Mouse (Mus musculus): ENCODE data around the gene Stat2. TPM values are rescaled to one million over a fixed set of nuclear protein-coding genes. Genes with fewer than 3 reads are reported as not detected.
"Not testable (repeated sequence)": the region's sequence is repeated elsewhere in the genome, so short reads cannot be mapped to it uniquely, and the experiment has no call there.

The Stat2 gene
- polyA plus RNA-seq, 1 experiment from 2014 or later: 15.4 TPM

- Histone ChIP-seq H3K9ac (ENCODE audit: low read depth, low read length) (no peak overlapping the region), H3K27ac (ENCODE audit: low read depth, low read length) (no peak overlapping the region), H3K9me3 (ENCODE audit: control insufficient read depth, low read length) (no peaks in the 10 kb centered on the region), H3K4me2 (replicated peaks; ENCODE audit: low read depth, low read length) (no peak overlapping the region), H3K36me3 (ENCODE audit: control insufficient read depth, insufficient read depth, low read length) (no peaks in the 10 kb centered on the region), H3K27me3 (ENCODE audit: control insufficient read depth, insufficient read depth, low read length) (no peaks in the 10 kb centered on the region), H3K4me1 (replicated peaks; ENCODE audit: control insufficient read depth, insufficient read depth, low read length) (no peaks in the 10 kb centered on the region), H3K4me3 (ENCODE audit: low read depth, low read length) (no peak overlapping the region)
- no peak for DNase-seq (ENCODE audit: low spot score)
- 84% methylated on average over 6 of the region's 6 CpGs for WGBS
- no peak for ATAC-seq (ENCODE audit: low FRiP score)
These were observed 6.7 kb upstream of the Stat2 start for GRCm38 (mm10) chr10:128263393-128264310.

- H3K4me1 ChIP-seq (replicated peaks; ENCODE audit: control insufficient read depth, insufficient read depth, low read length): no peaks in the 10 kb centered on the region
- DNase-seq (ENCODE audit: low spot score): no peak
- ATAC-seq (ENCODE audit: low FRiP score): no peak
- no peaks in the 10 kb centered on the region for H3K36me3 ChIP-seq (ENCODE audit: control insufficient read depth, insufficient read depth, low read length)
- H3K27me3 ChIP-seq (ENCODE audit: control insufficient read depth, insufficient read depth, low read length): no peaks in the 10 kb centered on the region
- WGBS: 71% methylated on average over 6 of the region's 6 CpGs
- H3K4me3 ChIP-seq (ENCODE audit: low read depth, low read length): no peak within 1 kb of the TSS
- no peak within 1 kb of the TSS for H3K27ac ChIP-seq (ENCODE audit: low read depth, low read length)
- H3K4me2 ChIP-seq (replicated peaks; ENCODE audit: low read depth, low read length): no peak within 1 kb of the TSS
- H3K9me3 ChIP-seq (ENCODE audit: control insufficient read depth, low read length): no peaks in the 10 kb centered on the region
- H3K9ac ChIP-seq (ENCODE audit: low read depth, low read length): no peak within 1 kb of the TSS
These were observed 2.0 kb upstream of the Stat2 start, which contains the start of gene Apof for GRCm38 (mm10) chr10:128268371-128268770. TSS of gene Apof (plus strand) at chr10:128268671.

- no peak overlapping the region; the same call in 1 of the 2 replicates for H3K9ac ChIP-seq (ENCODE audit: low read depth, low read length)
- ATAC-seq (ENCODE audit: low FRiP score) (no peak), DNase-seq (ENCODE audit: low spot score) (no peak)
- no peak overlapping the region; the same call in 1 of the 2 replicates for H3K4me3 ChIP-seq (ENCODE audit: low read depth, low read length)
- H3K9me3 ChIP-seq (ENCODE audit: control insufficient read depth, low read length): no peaks in the 10 kb centered on the region
- no peaks in the 10 kb centered on the region for H3K4me1 ChIP-seq (replicated peaks; ENCODE audit: control insufficient read depth, insufficient read depth, low read length)
- no peaks in the 10 kb centered on the region for H3K27me3 ChIP-seq (ENCODE audit: control insufficient read depth, insufficient read depth, low read length)
- H3K36me3 ChIP-seq (ENCODE audit: control insufficient read depth, insufficient read depth, low read length): no peaks in the 10 kb centered on the region
- 90% methylated on average over 16 of the region's 16 CpGs for WGBS
- H3K4me2 ChIP-seq (replicated peaks; ENCODE audit: low read depth, low read length): no peak overlapping the region
- H3K27ac ChIP-seq (ENCODE audit: low read depth, low read length): no peak overlapping the region
These were observed 1.0 kb upstream of the Stat2 start for GRCm38 (mm10) chr10:128269206-128269910.

GRCm38 (mm10) chr10:128270866-128271265 lies 507 bp downstream of the Stat2 start:
- Histone ChIP-seq H3K4me3 (ENCODE audit: low read depth, low read length) (peak overlapping the region; percentile 78), H3K27me3 (ENCODE audit: control insufficient read depth, insufficient read depth, low read length) (no peaks in the 10 kb centered on the region), H3K9ac (ENCODE audit: low read depth, low read length) (peak overlapping the region; percentile 92), H3K36me3 (ENCODE audit: control insufficient read depth, insufficient read depth, low read length) (no peaks in the 10 kb centered on the region), H3K9me3 (ENCODE audit: control insufficient read depth, low read length) (no peaks in the 10 kb centered on the region), H3K27ac (ENCODE audit: low read depth, low read length) (peak overlapping the region; percentile 77), H3K4me2 (replicated peaks; ENCODE audit: low read depth, low read length) (peak overlapping the region; percentile 63), H3K4me1 (replicated peaks; ENCODE audit: control insufficient read depth, insufficient read depth, low read length) (no peaks in the 10 kb centered on the region)
- no peak for DNase-seq (ENCODE audit: low spot score)
- 43% methylated on average over 7 of the region's 7 CpGs for WGBS
- ATAC-seq (ENCODE audit: low FRiP score): no peak

- H3K36me3 ChIP-seq (ENCODE audit: control insufficient read depth, insufficient read depth, low read length): 0 out of 2 replicates have a peak, but pooled peaks cover 2% of the 10 kb centered on the region
- no peak overlapping the region for H3K27ac ChIP-seq (ENCODE audit: low read depth, low read length)
- H3K27me3 ChIP-seq (ENCODE audit: control insufficient read depth, insufficient read depth, low read length): no peaks in the 10 kb centered on the region
- ATAC-seq (ENCODE audit: low FRiP score) (no peak), DNase-seq (ENCODE audit: low spot score) (no peak)
- no peak overlapping the region for H3K4me3 ChIP-seq (ENCODE audit: low read depth, low read length)
- no peaks in the 10 kb centered on the region for H3K9me3 ChIP-seq (ENCODE audit: control insufficient read depth, low read length)
- no peak overlapping the region for H3K4me2 ChIP-seq (replicated peaks; ENCODE audit: low read depth, low read length)
- H3K9ac ChIP-seq (ENCODE audit: low read depth, low read length): no peak overlapping the region
- no peaks in the 10 kb centered on the region for H3K4me1 ChIP-seq (replicated peaks; ENCODE audit: control insufficient read depth, insufficient read depth, low read length)
- 61% methylated on average over 2 of the region's 2 CpGs for WGBS
These were observed 1.5 kb downstream of the Stat2 start for GRCm38 (mm10) chr10:128271883-128272282.

GRCm38 (mm10) chr10:128272819-128273439 lies 2.6 kb downstream of the Stat2 start:
- not testable (repeated sequence) for H3K4me3 ChIP-seq (ENCODE audit: low read depth, low read length); ATAC-seq (ENCODE audit: low FRiP score); H3K4me2 ChIP-seq (replicated peaks; ENCODE audit: low read depth, low read length); H3K9ac ChIP-seq (ENCODE audit: low read depth, low read length); H3K4me1 ChIP-seq (replicated peaks; ENCODE audit: control insufficient read depth, insufficient read depth, low read length); H3K36me3 ChIP-seq (ENCODE audit: control insufficient read depth, insufficient read depth, low read length); DNase-seq (ENCODE audit: low spot score); H3K27me3 ChIP-seq (ENCODE audit: control insufficient read depth, insufficient read depth, low read length); H3K27ac ChIP-seq (ENCODE audit: low read depth, low read length); H3K9me3 ChIP-seq (ENCODE audit: control insufficient read depth, low read length)
- WGBS: 92% methylated on average over 4 of the region's 7 CpGs

- H3K4me1 ChIP-seq (replicated peaks; ENCODE audit: control insufficient read depth, insufficient read depth, low read length); H3K4me2 ChIP-seq (replicated peaks; ENCODE audit: low read depth, low read length); DNase-seq (ENCODE audit: low spot score); H3K4me3 ChIP-seq (ENCODE audit: low read depth, low read length); ATAC-seq (ENCODE audit: low FRiP score); H3K9me3 ChIP-seq (ENCODE audit: control insufficient read depth, low read length); H3K27me3 ChIP-seq (ENCODE audit: control insufficient read depth, insufficient read depth, low read length); H3K27ac ChIP-seq (ENCODE audit: low read depth, low read length); H3K9ac ChIP-seq (ENCODE audit: low read depth, low read length); H3K36me3 ChIP-seq (ENCODE audit: control insufficient read depth, insufficient read depth, low read length): not testable (repeated sequence)
- WGBS: 93% methylated on average over 1 of the region's 1 CpGs
These were observed 5.0 kb downstream of the Stat2 start for GRCm38 (mm10) chr10:128275374-128275773.

GRCm38 (mm10) chr10:128278158-128278557 lies 7.8 kb downstream of the Stat2 start:
- DNase-seq (ENCODE audit: low spot score) (no peak), ATAC-seq (ENCODE audit: low FRiP score) (no peak)
- Histone ChIP-seq H3K27ac (ENCODE audit: low read depth, low read length) (no peak overlapping the region), H3K4me3 (ENCODE audit: low read depth, low read length) (no peak overlapping the region), H3K9ac (ENCODE audit: low read depth, low read length) (no peak overlapping the region), H3K4me2 (replicated peaks; ENCODE audit: low read depth, low read length) (no peak overlapping the region), H3K9me3 (ENCODE audit: control insufficient read depth, low read length) (no peaks in the 10 kb centered on the region), H3K36me3 (ENCODE audit: control insufficient read depth, insufficient read depth, low read length) (peaks cover 2% of the 10 kb centered on the region; the same call in 1 of the 2 replicates), H3K4me1 (replicated peaks; ENCODE audit: control insufficient read depth, insufficient read depth, low read length) (no peaks in the 10 kb centered on the region), H3K27me3 (ENCODE audit: control insufficient read depth, insufficient read depth, low read length) (no peaks in the 10 kb centered on the region)
- 52% methylated on average over 6 of the region's 6 CpGs for WGBS
